Mouse (Mus musculus): ENCODE data around the gene Gm36245.
"Not testable (repeated sequence)": the region's sequence is repeated elsewhere in the genome, so short reads cannot be mapped to it uniquely, and the experiment has no call there.

Gene Gm36245

DNA sequence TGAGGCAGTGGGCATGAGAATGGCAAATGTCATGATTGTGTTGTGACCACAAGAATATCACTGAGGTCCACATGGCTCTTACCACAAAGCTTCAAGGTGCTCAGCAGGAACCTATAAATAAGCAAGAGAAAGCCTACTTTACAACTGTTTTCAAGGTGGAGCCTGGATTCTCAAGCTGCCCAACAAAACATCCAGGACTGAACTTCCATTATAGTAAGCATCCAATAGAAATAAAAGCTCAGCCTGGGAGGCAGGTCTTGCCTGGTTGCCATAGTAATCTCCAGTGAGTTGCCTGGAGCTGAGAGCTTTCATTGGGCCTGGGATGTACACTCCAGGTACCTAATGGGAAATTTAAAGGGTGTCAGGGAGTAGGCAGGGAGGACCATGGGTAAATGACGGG lies at the start of gene Gm36245:
TSS of gene Gm36245 (plus strand) at position 301 of the 400 bp plus-strand sequence.
- no peak for DNase-seq

DNA sequence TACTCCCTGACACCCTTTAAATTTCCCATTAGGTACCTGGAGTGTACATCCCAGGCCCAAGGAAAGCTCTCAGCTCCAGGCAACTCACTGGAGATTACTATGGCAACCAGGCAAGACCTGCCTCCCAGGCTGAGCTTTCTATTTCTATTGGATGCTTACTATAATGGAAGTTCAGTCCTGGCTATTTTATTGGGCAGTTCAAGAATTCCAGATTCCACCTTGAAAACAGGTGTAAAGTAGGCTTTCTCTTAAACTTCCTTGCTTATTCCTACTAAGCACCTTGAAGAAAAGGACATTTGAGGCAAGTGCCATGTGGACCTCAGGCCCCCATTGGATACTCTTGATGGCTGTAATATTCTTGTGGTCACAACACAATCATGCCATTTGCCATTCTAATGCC lies 37.3 kb upstream of the Gm36245 start, which contains the start of gene 1700025B11Rik:
TSS of gene 1700025B11Rik (minus strand) at position 101 of the 400 bp plus-strand sequence.
- no peak for DNase-seq

DNA sequence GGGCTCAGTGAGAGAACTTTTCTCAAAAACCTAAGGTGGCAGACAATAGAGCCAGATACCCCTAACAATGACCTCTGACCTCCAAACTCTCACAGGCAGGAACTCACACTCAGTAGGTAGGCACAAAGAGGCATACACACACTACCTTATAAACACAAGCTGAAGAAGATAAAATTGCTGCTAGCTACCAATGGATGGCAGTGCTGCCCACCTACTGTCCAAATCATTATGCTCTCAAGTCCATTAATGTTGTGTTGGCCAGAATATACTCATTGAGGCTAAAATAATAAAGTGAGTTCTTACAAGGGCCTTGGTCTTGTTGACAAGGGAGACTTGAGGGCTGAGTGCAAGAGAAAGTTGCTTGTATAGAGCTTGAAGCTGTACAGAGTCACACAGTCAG lies 35.8 kb upstream of the Gm36245 start:
- no peak for DNase-seq

DNA sequence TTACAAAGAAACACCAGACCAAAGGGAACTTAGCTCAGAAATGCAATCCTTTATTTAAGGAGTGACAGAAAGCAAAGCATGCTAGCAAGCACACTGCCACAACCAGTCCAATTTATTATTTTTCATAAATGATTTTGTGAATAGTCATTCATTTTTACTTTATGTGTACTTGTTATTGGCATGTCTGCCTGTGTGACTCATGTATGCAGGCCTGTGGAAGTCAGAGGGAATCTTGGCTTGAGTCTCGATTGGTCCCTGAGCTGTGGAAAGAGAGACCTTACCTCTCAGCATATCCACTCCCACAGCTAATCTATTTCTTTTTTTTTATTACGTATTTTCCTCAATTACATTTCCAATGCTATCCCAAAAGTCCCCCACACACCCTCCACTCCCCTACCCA lies 20.3 kb upstream of the Gm36245 start:
- no peak for DNase-seq

DNA sequence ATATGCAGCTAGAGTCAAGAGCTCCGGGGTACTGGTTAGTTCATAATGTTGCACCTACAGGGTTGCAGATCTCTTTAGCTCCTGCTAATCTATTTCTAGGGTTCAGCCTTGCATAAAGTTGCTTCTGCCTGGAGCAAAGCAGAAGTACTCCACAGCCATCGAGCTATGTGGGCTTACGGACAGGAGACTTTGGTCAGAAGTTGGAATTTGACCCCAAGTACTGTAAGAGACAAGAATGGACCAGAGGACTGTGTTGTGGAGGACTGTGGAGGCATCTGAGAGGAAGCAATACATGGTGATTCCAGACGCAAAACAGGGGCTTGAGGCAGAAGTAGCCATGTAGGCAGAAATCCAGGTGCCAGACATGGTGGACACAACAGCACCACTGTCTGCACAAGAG lies 19.7 kb upstream of the Gm36245 start:
- DNase-seq: no peak

DNA sequence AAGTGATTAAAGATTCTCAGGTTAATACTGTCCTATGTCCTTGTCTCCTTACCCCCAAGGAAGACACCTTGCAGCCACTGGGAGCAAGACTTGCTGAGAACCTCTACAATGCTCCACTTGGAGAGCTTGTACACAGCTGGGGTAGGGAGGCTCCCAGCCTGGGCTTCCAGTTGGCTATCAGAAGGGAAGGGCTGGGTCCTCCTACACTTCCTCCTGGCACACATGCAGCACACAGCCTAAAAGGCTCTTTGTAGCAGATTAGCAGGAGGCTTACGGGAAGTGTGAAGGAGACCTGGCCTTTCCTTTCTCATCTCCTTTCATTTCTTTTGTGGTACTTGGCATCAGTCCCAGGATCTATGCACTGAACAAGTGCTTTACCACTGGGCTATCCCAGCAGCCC lies 17.4 kb upstream of the Gm36245 start:
- DNase-seq: no peak

DNA sequence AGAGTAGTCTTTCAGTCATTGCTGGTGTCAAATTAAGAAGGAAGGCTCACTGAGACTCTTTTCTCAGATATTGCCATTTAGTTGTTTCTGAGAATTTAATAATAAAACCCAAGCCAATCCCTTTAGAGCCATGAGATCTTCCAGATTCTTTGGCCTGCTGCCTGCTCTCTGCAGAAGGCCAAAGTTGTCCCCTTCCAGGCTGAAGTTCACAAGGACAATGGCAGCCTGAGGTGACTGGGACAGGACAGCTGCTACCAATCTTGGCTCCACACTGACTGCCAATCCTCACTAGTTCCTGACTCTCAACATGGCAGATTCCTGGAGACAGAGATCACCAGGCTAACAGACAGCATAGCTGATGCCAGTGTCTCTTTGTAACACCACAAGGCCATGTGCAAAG lies 12.0 kb upstream of the Gm36245 start:
- DNase-seq: no peak

DNA sequence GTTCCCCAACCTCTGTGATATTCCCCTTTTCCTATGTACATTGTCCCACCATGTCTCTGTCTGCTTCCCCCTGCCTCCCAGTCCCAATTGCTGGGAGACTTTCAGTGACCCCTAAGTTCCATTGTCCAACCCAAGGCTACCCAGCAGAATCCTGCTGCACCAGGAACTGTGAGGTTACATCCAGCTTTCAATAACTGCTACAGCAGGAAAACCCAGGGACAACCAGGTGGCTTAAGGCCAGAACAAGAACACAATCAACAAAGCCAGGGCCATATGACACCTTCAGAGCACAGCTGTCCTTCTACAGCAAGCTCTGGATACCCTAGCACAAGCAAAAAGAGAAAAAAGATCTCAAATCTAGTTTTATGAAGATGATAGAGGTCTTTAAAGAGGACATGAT lies 10.1 kb upstream of the Gm36245 start:
- DNase-seq: no peak

DNA sequence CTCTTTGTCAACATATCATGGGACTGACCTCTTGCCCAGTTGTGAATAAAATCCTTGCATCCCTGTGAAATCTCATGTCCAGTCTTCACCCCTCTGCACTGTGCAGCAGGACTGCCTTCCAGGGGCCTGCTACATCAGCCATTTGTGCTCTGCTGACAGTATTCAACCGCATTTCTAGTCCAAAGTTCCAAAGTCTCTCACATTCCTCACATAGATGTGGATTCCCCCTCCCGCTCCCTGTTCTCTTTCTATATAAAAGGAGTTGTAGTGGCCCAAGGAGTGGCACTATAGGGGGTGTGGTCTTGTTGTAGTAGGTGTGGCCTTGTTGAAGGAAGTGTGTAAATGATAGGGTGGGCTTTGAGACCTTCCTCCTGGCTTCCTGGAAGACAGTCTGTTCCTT lies 8.2 kb upstream of the Gm36245 start:
- no peak for DNase-seq

DNA sequence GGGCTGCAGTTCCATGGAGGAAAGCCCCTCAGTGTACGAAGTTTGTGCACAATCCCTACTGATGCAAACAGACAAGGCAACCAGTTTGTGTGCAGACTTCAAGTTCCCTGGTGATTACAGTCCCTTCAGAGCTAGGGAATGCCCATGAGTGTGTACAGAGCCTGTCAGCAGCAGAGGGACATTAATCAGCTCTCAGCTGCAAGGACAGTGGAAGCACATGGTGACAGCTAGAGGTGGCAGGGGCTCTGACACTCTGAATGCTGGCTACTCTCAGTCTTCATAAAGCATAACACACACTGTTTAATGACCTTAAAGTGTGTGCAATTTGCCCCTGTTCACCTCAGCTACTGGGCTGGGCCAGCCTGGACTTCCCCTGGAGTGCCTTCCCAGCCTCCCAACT lies 5.5 kb upstream of the Gm36245 start:
- no peak for DNase-seq

DNA sequence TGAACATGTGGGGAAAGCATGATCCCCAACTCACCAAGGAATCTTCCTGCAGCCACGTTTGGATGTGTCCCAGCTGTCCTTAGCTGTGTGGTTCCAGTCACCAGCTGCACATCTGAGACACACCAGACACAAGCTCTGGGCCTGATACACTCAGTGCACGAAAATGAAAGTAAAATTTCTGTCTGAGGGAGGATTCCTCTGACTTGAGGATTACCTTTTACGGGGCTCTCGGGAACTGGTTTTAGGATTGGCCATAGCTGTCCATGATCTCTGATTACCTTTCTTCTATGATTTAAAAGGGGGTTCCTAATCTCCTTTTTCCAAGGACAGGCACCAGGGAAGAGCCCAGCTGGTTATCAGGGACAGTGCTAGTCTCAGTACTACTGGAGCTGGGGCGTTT lies 3.1 kb upstream of the Gm36245 start, which contains the start of gene Apol10b:
TSS of gene Apol10b (minus strand) at position 165 of the 400 bp plus-strand sequence.
- no peak for DNase-seq

DNA sequence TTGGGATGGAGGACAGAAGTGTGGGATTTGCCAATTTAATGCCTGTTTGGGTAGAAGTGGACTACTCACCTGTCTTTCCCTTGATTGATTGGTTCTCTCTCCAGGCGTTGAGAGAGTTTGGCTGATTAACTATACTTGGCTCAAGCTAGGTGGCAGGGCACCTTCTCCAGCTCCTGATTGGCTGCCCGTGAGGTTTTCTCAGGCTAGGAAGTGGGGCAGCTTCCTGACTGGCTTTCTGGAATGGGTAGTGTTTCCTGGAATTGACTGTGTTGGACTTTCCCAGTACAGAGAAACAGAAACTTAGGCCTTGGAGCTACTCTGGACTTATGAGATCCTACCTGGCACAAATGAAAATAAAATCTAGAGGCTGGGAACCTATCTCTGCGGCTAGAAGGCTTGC lies 629 bp upstream of the Gm36245 start:
- DNase-seq: no peak

DNA sequence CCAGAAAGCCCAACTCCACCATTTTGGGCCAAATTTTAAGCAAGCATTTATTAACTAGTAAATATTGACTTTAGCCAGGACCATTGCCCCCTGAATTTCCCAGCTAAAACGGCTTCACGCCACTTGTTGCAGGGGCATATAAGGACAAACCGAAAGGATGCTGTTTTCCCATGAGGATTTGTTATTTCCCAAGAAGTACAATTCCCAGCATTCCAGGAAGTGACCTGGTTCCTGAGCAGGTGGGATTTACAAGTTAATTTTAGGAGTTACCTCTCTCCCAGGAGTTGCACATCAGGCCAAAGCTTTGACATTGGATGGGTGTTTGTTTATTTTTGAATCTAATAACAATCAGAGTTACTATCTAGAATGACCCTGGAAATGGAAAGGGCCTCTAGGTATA lies 7.0 kb downstream of the Gm36245 start:
- no peak for DNase-seq

DNA sequence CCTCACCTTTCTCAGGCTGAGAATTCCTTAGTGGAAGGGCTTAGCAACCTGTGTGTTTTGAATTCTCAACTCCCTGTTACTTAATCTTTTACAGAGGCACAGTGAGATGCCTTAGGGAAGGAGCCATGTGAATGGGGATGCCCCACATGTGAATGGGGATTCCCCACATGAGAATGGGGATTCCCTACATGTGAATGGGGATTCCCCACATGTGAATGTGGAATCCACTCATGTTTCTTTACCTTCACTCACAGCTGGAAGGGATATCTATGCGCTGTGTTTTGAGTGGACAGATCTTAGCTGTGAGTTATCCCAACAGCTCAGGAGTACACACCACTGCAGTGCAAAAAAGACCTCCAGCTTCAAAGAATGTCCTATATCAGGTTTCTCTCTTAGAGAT lies 25.7 kb downstream of the Gm36245 start:
- DNase-seq: no peak

DNA sequence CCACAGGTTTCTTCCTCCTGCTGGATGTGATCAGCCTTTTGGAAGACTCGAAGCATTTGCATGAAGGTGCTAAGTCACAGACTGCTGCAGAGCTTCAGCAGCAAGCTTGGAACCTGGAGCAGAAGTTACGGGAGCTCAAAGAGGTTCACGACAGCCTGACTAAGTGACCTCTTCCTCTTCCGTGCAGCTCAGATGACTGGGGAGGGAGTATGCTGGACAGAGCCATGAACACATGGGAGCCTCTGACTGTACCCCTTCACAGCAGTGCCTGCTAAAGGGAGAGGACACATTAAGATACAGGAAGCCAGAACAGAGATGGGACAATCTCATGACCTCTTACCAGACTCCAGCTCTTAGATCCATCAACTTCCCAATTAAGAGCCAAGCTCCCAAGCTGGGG lies 27.4 kb downstream of the Gm36245 start:
- not testable (repeated sequence) for DNase-seq

DNA sequence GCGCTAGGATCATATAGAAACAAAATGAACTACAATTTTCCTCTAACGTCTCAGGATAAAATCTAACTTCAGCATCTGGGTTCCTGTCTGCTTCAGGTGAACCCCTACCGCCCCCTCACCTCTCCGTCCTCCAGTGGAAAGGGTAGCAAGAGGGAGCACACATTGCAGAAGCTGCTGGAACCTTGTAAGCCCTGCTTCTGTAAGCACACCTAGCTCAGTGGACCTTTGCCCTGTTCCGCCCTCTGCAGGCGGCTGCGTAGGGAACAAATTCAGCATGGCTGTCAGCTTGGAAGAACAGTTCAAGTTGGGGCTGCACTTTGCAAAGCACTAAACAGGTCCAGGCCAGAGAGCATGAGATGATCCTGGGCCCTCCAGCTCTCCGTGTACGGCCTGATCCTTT lies 29.6 kb downstream of the Gm36245 start:
- not testable (repeated sequence) for DNase-seq

DNA sequence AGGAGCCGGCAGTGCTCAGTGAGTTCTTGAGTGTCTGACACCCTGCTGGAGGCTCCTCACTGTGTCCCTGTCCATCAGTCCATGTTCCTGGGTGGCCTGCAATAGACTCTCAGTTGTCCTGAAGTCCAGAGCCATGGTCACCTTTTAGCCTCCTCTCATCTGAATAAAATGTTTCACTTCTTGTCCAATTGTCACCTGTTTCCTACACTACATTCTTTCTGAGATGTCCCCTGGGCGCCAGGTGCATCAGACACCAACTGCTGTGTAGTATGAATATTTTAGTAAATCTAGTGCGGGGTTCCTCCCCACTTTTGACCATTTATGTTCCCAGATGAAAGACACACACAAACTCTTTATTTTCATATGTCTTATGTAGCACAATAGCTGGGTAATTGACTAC lies 30.8 kb downstream of the Gm36245 start:
- DNase-seq: not testable (repeated sequence)

DNA sequence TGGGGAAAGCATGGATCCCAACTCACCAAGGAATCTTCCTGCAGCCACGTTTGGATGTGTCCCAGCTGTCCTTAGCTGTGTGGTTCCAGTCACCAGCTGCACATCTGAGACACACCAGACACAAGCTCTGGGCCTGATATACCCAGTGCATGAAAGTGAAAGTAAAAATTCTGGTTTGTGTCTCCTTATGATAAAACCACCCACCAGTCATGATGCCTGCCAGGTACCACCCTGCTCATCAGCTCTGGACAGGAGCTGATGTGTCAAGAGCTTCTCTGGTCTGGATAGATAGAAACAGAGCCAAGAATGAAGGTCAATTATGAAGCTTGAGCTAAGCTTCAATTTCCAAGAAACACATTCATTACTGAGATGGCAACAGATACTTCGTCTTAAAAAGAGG lies 44.1 kb downstream of the Gm36245 start, which contains the start of gene Apol11b:
TSS of gene Apol11b (minus strand) at position 111 of the 400 bp plus-strand sequence.
- not testable (repeated sequence) for DNase-seq

DNA sequence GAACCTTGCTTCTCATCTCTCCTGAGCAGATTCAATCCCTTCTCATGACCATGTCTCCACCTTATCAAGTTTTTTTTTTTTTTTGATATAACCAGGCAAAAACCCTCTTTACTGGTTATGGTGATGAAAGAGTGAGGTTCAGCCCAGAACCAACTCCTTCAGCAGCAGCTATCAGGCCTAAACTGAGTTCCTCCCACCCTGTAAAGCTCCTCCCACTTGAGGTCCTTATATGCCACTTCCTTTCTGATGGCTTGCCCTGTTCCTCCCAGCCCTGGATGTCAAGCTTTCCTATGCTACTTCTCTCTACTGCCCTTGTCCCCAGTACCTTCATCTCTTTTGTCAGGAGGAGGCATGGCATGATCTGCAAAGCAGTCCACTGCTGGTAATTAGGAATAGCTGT lies 52.1 kb downstream of the Gm36245 start:
- not testable (repeated sequence) for DNase-seq

Data from thymus, adult 18-20 months (tissue).